Mouse (Mus musculus) thymus, postnatal 25 days (tissue): ENCODE results near the gene Cacna1a.

Source experiments
- DNase-seq: peaks from one replicate; pipeline ENCODE4 v3.0.0; 2022

Gene Cacna1a

DNA sequence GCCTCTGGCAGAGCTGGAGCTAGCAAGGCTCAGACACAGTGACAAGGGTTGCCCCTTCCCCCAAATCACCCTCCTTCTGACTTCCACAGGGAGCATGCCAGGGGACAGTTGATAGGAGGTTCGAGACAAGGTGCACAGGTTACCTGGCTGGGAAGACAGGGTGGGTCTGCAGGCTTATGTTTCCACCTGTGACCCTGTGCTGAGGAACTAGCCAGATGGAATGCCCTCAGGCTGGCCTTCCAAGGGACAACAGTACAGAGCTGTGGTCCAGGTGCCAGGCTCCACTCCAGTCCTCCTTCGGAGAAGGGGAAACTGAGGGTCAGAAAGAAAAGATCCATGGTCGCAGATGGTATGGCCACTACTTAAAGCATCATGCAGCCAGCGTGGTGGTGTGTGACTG is 165.4 kb downstream of the Cacna1a start:
- no peak for DNase-seq

- peak; percentile 70 for DNase-seq
Observed at GRCm38 (mm10) chr8:84554301-84555027, 166.2 kb downstream of the Cacna1a start.

DNA sequence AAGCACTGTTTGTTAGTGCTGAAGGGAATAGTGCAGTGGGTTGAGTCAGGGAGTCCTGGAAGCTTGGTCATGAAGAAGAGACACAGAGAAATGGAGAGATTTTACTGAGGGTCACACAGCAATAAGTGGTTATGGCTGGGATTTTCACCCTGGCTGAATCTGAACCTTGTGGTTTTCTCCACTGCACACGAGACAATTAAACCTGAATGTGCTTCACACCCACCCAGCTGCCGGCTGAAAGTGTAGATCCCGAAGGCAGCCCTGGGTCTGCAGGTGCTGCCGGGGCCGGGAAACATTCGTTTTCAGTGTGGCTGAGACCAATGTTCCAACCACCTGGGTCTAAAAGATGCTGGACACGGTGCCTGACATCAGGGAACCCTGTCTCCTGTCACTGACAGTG is 167.0 kb downstream of the Cacna1a start:
- no peak for DNase-seq

- DNase-seq = no peak
Observed at GRCm38 (mm10) chr8:84557936-84558335, 169.7 kb downstream of the Cacna1a start.

DNA sequence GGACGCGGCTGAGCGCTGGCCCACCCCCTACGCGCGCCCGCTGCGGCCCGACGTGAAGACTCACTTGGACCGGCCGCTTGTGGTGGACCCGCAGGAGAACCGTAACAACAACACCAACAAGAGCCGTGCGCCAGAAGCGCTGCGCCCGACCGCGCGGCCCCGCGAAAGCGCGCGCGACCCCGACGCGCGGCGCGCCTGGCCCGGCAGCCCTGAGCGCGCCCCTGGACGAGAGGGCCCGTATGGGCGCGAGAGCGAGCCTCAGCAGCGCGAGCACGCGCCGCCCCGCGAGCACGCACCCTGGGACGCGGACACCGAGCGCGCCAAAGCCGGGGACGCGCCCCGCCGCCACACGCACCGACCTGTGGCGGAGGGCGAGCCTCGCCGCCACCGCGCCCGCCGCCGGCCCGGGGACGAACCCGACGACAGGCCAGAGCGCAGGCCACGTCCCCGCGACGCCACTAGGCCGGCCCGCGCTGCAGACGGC is 170.9 kb downstream of the Cacna1a start:
- DNase-seq = no peak

- DNase-seq = no peak
Observed at GRCm38 (mm10) chr8:84561698-84562097, 173.5 kb downstream of the Cacna1a start.

DNA sequence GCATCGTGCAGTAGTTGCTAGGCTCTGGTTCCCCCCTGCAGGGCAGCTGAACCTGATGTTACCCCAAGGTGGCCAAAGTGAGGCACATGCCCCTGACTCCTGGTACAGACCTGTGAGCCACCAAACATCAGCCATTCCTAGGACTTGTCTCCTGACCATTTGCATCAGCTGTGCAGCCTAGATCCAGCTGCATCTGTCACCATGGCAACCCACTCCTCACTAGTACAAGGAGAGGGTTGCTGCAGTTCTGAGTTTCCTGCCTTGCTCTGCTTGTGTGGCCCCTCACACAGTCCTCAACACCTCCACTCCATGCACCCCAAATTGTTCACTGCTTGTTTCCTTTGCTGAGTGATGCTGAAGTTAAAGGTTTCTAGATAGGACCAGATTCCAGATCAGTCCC is 175.8 kb downstream of the Cacna1a start:
- no peak for DNase-seq

DNA sequence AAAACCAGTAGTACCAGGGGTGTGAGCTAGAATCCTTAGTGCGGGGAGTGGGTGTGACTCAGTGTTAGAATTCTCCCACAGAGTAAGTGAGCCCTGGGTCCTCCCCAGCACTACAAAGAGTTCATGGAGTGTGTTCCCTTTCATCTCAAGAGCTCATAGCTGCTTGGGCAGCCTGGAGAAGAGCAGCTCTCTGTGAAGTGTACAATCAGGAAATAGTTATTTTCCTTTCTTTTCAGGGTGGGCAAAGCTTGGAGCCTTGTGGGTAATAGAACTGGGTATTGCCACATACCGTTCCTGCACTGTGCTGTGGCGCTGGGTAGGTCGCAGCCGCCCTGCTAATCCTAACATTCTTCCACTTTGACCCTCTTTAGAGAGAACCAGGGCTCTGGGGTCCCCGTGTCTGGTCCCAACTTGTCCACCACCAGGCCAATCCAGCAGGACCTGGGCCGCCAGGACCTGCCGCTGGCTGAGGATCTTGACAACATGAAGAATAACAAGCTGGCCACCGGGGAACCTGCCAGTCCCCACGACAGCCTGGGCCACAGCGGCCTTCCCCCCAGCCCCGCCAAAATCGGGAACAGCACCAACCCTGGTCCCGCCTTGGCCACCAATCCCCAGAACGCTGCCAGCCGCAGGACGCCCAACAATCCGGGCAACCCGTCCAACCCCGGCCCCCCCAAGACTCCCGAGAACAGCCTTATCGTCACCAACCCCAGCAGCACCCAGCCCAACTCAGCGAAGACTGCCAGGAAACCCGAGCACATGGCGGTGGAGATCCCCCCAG is 177.5 kb downstream of the Cacna1a start:
- DNase-seq = no peak

DNA sequence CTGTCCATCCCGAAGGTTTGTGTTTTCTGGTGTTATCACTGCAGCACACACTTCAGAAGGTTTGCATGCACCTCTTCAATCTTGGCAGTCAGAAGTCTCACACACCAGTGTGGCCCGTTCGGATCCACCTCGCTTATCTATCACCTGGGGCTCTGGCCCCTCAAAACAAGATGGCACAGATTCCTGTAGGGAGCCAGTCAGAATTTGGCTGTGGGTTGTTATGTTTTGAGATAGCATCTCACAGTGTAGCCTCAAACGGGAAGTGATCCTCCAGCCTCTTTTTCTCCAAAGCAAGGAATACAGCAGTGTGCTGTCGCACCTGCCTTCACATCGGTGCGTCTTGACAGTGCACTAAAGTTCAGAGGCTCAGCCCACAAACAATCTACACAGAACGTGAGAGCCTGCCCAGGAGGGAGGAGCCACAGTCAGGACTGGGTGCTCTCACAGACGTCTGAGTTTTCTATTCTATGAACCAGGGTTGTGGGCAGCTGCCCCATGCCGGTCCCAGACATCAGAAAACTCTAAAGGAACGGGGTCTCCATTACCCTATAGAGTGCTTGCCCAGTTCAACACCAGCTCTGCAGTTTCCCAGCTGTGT is 178.7 kb downstream of the Cacna1a start:
- no peak for DNase-seq

GRCm38 (mm10) chr8:84567541-84567940 is 179.3 kb downstream of the Cacna1a start:
- DNase-seq = peak; percentile 74

GRCm38 (mm10) chr8:84568737-84569136 is 180.5 kb downstream of the Cacna1a start:
- no peak for DNase-seq

DNA sequence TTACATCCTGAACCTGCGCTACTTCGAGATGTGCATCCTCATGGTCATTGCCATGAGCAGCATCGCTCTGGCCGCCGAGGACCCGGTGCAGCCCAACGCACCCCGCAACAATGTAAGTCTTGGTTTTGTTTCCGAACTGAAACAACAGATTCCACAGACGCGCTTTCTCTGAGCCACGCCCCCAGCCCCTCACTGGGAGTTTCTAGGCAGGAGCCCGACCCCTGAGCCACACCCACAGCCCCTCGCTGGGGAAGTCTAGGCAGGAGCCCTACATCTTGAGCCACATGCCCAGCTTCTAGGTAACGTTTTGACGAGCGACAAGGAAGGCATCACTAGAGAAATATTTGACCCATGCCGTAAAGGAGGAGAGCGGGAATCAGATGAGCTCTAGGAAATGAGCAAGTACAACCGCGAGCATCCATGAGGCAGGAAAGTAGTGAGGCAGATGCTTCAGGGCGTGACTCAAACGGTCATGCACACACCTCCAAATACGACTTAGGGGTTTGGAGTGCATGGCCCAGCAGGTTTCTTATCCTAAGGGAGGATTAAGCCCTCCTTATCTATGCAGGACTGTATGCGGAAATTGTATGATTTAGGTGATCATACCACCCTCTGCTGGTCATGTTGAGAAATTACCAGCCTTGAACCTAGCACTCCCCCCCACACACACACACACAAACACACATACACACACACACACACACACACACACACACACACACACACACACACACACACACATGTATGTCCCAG is 181.9 kb downstream of the Cacna1a start:
- DNase-seq = no peak

GRCm38 (mm10) chr8:84577432-84577831 is 189.2 kb downstream of the Cacna1a start:
- no peak for DNase-seq

DNA sequence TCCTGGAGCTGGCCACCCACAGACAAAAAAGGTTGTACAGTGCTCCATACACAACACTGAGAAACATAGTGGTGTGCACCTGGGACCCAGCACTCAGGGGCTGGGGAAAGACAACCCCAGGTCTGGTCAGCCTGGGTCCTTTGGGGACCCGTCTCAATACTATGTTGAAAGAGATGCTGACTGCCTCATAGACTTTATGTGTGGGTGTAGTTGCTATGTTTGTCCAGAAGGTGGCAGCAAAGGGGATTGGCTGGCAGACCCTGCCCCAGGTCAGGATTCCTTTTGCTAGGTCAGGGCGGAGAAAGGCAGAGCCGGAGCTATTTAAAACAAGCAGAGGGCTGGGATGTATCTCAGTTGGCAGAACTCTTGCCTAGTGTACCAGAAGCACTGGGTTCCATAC is 191.4 kb downstream of the Cacna1a start:
- peak; percentile 48 for DNase-seq

DNA sequence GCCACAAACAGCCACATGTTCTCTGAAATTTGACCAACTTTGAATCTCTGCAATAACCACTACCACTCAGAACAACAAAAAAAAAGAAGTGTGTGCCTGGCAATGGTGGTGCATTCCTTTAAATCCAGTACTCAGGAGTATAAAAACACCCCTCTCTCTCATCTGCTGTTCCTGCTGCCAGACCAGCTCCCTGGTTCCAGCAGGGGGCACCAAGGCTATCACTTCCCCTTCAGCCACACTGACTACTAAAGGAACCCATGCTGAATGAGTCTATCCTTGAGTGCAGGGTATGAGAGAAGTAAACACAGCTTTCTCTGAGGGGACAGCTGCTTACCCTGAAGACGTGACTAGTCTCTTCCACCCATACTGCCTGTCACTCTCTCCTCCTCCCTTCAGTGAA is 197.1 kb downstream of the Cacna1a start:
- DNase-seq = peak; percentile 23

GRCm38 (mm10) chr8:84586221-84586620 is 198.0 kb downstream of the Cacna1a start:
- no peak for DNase-seq

DNA sequence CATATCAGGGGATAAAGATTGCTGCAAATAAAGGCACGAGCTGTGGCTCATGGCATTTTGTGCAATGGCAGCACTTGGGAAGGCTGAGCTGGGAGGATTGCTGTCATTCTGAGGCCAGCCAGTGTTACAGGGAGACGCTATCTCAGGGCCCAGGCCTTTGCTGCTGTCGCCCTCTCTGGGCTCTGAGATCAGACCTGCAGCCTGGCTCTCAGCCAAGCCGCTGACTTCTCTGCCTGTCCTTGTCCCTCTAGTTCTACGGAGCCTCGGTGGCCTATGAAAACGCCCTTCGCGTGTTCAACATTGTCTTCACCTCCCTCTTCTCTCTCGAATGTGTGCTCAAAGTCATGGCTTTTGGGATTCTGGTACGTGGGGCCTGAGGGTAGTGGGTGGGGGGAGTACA is 200.3 kb downstream of the Cacna1a start:
- DNase-seq = no peak

DNA sequence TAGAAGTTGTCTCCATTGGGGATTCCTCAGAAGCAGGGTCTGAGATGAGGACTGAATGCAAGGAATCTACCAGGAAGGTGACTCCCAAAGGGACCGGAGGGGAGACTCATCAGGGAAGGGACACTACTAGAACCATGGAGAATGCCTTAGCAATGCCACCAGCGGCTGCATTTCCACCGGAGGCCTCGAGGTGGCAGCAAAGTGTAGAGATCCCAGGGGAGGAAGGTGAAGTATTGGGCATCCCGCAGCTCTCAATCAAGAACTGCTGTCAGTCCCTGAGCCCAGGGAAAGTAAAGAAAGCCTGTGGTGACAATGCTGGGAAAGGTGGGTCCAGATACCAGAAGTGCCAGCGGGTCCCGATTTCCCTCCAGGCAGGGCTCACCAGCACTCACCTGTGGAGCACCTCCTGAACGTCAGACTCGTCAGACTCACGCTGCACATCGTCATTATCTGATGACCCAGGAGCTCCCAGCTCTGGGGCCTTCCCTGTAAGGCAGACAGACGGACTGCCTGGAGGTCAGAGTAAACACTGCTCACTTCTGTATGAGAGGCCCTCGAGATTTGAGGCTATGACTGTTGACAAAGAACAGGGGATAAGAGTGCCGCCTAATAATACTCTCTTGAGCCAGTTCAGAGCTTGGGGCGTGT is 203.9 kb downstream of the Cacna1a start:
- DNase-seq = peak; percentile 77

DNA sequence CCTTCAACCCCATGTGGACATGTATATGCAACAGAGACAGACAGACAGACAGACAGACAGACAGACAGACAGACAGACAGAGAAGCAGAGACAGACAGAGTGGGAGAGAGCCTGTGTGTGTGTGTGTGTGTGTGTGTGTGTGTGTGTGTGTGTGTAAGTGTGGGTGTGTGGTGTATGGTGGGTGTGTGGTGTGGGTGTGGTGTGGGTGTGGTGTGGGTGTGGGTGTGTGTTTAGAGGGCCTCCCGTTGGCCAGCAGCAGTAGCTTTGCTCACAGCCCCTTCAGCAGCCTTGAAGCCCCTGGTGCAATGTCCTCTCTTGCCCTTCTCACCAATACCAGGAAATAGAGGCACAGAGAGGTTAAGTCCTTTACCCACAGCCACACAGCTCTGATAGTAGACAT is 204.9 kb downstream of the Cacna1a start:
- no peak for DNase-seq

GRCm38 (mm10) chr8:84594099-84594780 is 206.0 kb downstream of the Cacna1a start:
- peak; percentile 66 for DNase-seq

DNA sequence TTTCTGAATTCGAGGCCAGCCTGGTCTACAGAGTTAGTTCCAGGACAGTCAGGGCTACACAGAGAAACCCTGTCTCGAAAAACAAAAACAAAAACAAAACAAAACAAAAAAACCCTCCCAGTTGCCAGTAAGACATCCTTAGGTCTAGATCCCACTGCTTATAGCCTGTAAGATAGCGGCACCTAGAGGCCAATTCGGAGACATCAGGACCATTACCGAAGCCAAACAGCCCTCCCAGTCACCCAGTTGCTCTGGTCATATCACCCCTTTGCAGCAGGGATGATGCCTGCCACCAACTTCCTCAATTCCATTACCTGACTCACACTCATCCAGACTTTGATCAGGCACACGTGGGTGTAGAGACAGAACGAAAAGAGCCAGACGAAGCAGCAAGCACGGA is 207.4 kb downstream of the Cacna1a start:
- DNase-seq = peak; percentile 59

GRCm38 (mm10) chr8:84599401-84599800 is 211.2 kb downstream of the Cacna1a start:
- no peak for DNase-seq
